Mouse (Mus musculus): Measurements from ENCODE around the gene S100a4.

Gene S100a4

DNA sequence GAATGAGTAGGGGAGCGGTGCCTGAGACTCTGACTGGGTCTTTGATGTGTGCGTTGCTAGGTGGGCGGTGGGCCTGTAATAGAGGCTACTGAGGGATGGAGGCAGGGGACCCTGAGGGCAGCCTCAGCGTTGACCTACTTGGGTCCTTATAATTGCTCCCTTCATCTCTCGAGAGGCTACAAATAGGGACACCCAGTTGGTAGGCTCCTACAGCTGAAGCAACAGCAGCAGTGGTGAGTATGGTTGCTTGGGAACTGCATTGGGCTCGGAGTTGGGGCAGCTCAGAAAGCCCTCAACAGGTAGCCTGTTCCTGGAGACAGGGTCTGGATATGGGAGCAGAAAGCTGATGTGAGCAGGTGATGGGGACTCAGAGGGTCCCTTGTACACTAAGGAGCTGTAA is 3.5 kb upstream of the S100a4 start:
- no peak for DNase-seq (ENCODE audit: low read depth)

- peak; percentile 68 for DNase-seq (ENCODE audit: low read depth)
Observed at GRCm38 (mm10) chr3:90600458-90601195, 2.9 kb upstream of the S100a4 start.

GRCm38 (mm10) chr3:90601486-90602110 is 2.0 kb upstream of the S100a4 start, which contains the start of gene Gm42674:
TSS of gene Gm42674 (plus strand) at chr3:90601904.
- no peak for DNase-seq (ENCODE audit: low read depth)

DNA sequence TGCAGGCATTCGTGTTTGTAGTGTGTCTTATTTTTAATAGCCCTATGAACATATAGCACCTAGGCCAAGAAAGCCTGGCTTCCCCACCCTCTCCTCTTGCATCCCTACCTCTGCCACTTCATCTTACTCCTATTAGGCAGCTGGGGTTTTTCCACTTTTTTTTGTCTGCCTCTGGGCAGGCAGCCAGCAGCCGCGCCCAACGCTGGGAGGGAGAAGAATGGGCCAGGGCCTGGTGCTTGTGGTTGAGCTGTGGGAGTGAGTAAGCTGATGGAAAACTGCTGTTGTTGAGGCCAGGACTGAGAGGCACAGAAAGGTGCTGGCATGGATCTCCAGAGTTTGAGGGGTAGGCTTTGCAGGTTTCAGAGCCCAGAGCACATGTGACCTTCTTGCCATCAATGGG is 845 bp downstream of the S100a4 start:
- peak; percentile 99 for DNase-seq (ENCODE audit: low read depth)

- DNase-seq (ENCODE audit: low read depth), result no peak
Observed at GRCm38 (mm10) chr3:90605049-90605448, 1.5 kb downstream of the S100a4 start.

DNA sequence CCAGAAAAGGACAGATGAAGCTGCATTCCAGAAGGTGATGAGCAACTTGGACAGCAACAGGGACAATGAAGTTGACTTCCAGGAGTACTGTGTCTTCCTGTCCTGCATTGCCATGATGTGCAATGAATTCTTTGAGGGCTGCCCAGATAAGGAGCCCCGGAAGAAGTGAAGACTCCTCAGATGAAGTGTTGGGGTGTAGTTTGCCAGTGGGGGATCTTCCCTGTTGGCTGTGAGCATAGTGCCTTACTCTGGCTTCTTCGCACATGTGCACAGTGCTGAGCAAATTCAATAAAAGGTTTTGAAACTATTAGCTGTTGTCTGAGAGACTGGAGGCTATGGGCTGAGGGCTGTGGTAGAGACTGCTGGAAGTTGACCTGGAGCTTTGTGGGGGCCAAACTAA is 2.2 kb downstream of the S100a4 start:
- no peak for DNase-seq (ENCODE audit: low read depth)

GRCm38 (mm10) chr3:90606185-90606584 is 2.6 kb downstream of the S100a4 start:
- DNase-seq (ENCODE audit: low read depth), result no peak

- no peak for DNase-seq (ENCODE audit: low read depth)
Observed at GRCm38 (mm10) chr3:90607361-90607760, 3.8 kb downstream of the S100a4 start.

GRCm38 (mm10) chr3:90608223-90608622 is 4.7 kb downstream of the S100a4 start, which contains the start of gene S100a5:
TSS of gene S100a5 (plus strand) at chr3:90608523.
- no peak for DNase-seq (ENCODE audit: low read depth)

GRCm38 (mm10) chr3:90609102-90609501 is 5.5 kb downstream of the S100a4 start:
- DNase-seq (ENCODE audit: low read depth), result no peak

- no peak for DNase-seq (ENCODE audit: low read depth)
Observed at GRCm38 (mm10) chr3:90611494-90611893, 7.9 kb downstream of the S100a4 start.

DNA sequence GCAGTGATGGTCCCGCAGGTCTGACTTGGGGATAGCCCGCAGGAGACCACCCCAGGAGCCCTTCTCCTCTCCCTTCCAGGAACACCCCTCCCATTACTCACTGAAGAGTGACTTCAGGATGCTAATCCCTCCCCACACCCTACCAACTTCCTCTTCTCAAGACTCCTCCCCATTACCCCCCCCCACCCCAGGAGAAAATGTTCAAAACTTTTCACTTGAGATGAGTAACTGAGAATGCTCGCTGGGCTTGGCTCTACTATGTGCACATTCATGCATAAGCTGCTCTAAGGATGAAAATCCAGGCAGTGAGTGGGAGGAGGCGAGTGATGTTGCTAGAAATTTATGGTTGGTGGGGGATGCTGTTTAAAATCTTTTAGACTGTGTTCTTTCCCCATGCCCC is 8.5 kb downstream of the S100a4 start:
- no peak for DNase-seq (ENCODE audit: low read depth)

GRCm38 (mm10) chr3:90612728-90613291 is 9.2 kb downstream of the S100a4 start, which contains the start of gene S100a6:
TSS of gene S100a6 (plus strand) at chr3:90612882.
- DNase-seq (ENCODE audit: low read depth), result peak; percentile 62

GRCm38 (mm10) chr3:90613461-90614147 is 10.0 kb downstream of the S100a4 start:
- DNase-seq (ENCODE audit: low read depth), result no peak

DNA sequence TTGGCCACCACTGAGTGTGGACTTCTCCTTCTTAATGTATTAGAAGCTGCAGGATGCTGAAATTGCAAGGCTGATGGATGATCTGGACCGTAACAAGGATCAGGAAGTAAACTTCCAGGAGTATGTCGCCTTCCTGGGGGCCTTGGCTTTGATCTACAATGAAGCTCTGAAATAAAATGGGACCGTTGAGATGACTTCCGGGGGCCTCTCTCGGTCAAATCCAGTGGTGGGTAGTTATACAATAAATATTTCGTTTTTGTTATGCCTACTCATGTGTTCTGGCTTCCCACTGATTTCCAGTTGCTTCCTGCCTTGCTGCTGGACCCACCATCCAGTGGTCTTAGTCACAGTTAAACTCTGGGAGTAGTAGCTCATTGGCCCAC is 10.6 kb downstream of the S100a4 start:
- DNase-seq (ENCODE audit: low read depth), result no peak

GRCm38 (mm10) chr3:90614611-90615251 is 11.2 kb downstream of the S100a4 start:
- no peak for DNase-seq (ENCODE audit: low read depth)

GRCm38 (mm10) chr3:90615415-90615814 is 11.8 kb downstream of the S100a4 start:
- DNase-seq (ENCODE audit: low read depth), result peak; percentile 79

GRCm38 (mm10) chr3:90615911-90616310 is 12.3 kb downstream of the S100a4 start:
- DNase-seq (ENCODE audit: low read depth), result no peak

GRCm38 (mm10) chr3:90617586-90617985 is 14.0 kb downstream of the S100a4 start:
- no peak for DNase-seq (ENCODE audit: low read depth)

- DNase-seq (ENCODE audit: low read depth), result no peak
Observed at GRCm38 (mm10) chr3:90621552-90621951, 18.0 kb downstream of the S100a4 start.

DNA sequence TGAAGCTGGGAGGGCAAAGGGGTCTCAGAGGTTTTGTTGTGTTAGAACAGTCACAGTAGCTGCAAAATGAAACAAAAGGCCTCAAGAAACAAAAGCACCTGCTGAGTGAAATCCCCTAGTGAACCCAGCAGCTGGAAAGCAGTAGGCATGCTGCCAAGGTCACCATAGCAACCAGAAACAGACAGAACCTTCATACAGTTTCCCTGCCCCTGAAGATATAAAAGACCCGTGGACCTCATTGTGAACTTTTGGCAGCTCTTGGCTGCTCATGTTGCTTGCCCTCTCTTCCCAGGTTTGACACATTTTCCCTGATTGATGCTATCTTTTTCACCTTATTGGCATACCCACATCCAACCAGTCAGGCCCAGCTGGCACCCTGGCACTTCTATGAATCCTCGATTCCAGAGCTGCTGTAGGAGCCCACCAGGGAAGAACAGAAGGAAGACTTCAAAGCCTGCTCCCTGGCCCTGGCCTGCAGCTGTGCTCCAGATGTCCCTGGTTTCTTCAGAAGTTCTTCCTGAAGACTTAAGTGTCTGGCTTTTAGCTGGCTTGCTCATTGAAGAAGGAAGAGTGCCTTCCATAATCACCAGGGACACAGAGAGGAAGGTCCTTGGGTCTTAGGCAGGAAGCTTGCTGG is 20.0 kb downstream of the S100a4 start:
- no peak for DNase-seq (ENCODE audit: low read depth)

DNA sequence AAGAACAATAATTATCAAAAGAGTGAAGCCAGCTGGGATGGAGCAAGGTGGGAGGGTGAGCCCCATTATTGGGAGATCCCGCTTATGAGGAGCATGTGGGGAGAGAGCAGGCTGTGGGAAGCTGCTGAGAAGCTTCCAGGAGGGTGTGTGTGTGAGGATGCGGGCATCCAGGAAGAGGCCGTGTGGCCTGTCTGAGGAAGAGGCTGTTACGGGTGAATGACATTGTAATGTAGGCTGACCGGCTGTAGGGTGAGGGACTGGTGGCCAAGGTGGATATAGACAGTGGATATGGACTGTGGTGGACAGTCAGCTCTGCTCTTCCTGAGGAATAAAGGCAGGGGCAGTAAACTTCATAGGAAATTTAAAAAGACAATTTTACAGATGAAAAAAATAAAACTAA is 21.9 kb downstream of the S100a4 start:
- no peak for DNase-seq (ENCODE audit: low read depth)

All from fibroblast of lung, adult 2 months (primary cell).